Comparison of ENCODE assay signal across 12 mouse cellular contexts in genomic region chr11:22936446-22937125, GRCm38 (mm10). TPM values are rescaled to one million over a fixed set of nuclear protein-coding genes. Genes with fewer than 3 reads are reported as not detected.
DNase-seq lines count a peak whose midpoint lies in the region; TF ChIP-seq lines count a peak whose summit lies in the region.
"Had no signal": no experiment of that assay in that cellular context is flagged by ENCODE, and none has a peak within 500 bp of the region (broad histone marks: within the 10 kb centered on the region; RNA-seq: fewer than 3 reads in every experiment).

No protein-coding gene starts in this region.

- no peak for TF ChIP-seq CTCF in left cerebral cortex, adult 2 months (IDR thresholded peaks at IDR 0.05)

- WGBS in hindbrain, embryonic 10.5 days, result 61% methylated on average over 5 of the region's 5 CpGs
- 69% methylated on average over 5 of the region's 5 CpGs for WGBS in embryonic facial prominence, embryonic 10.5 days

- H3K4me1 ChIP-seq in hindbrain, embryonic 10.5 days (replicated peaks), result peaks cover 20% of the 10 kb centered on the region
- no peaks in the 10 kb centered on the region for H3K4me1 ChIP-seq in embryonic facial prominence, embryonic 10.5 days
- H3K4me1 ChIP-seq: limb, embryonic 13.5 days had no signal

- H3K36me3 ChIP-seq in hindbrain, embryonic 10.5 days, result no peaks in the 10 kb centered on the region
- no peaks in the 10 kb centered on the region for H3K36me3 ChIP-seq in embryonic facial prominence, embryonic 10.5 days (replicated peaks)
- H3K36me3 ChIP-seq: limb, embryonic 13.5 days had no signal

- H3K9me3 ChIP-seq in hindbrain, embryonic 10.5 days, result no peaks in the 10 kb centered on the region
- no peaks in the 10 kb centered on the region for H3K9me3 ChIP-seq in embryonic facial prominence, embryonic 10.5 days
- H3K9me3 ChIP-seq: limb, embryonic 13.5 days had no signal

- intact Hi-C loops in left cerebral cortex, adult 2 months (cut with DNase I), result loop anchor here (5.0 kb wide), 1 partner anchor 79 kb away; no protein-coding TSS in a partner anchor

- no peak overlapping the region for H3K27ac ChIP-seq in left cerebral cortex, adult 2 months
- no peak overlapping the region for H3K27ac ChIP-seq in hindbrain, embryonic 10.5 days
- no peak overlapping the region for H3K27ac ChIP-seq in embryonic facial prominence, embryonic 10.5 days (replicated peaks)
- H3K27ac ChIP-seq: limb, embryonic 13.5 days had no signal

- DNase-seq in right cerebral cortex, adult 18-20 months, result peak; percentile 60
- DNase-seq in right cerebral cortex, postnatal 4 days, result no peak
- peak; percentile 29 for DNase-seq in T-cell, adult 2 months (ENCODE audit: low spot score)
- peak; percentile 15 to 48 for DNase-seq in left cerebral cortex, adult 2 months (ENCODE audit: extremely low spot score in 1 of 2, low spot score in 2 of 2)
- DNase-seq in thymus, postnatal 14 days, result peak; percentile 59
- no peak for DNase-seq in adrenal gland, adult 18-20 months (ENCODE audit: low spot score in 2 of 2)
- no peak for DNase-seq in hindbrain, embryonic 10.5 days (ENCODE audit: low spot score)
- DNase-seq in embryonic facial prominence, embryonic 10.5 days (ENCODE audit: low spot score), result no peak
- DNase-seq: kidney, postnatal 25 days; midbrain, embryonic 14.5 days had no signal

- no peaks in the 10 kb centered on the region for H3K27me3 ChIP-seq in hindbrain, embryonic 10.5 days (ENCODE audit: insufficient read depth, poor library complexity, severe bottlenecking)
- H3K27me3 ChIP-seq in embryonic facial prominence, embryonic 10.5 days (replicated peaks; ENCODE audit: low read depth, poor library complexity, severe bottlenecking), result no peaks in the 10 kb centered on the region
- H3K27me3 ChIP-seq: limb, embryonic 13.5 days; Patski had no signal

- H3K4me3 ChIP-seq in left cerebral cortex, adult 2 months, result no peak overlapping the region
- H3K4me3 ChIP-seq in hindbrain, embryonic 10.5 days, result no peak overlapping the region
- H3K4me3 ChIP-seq in embryonic facial prominence, embryonic 10.5 days, result no peak overlapping the region
- H3K4me3 ChIP-seq: limb, embryonic 13.5 days had no signal

RNA-seq across cellular contexts. Expression of gene Zrsr1, which starts 35.2 kb away (rescaled TPM):
- total RNA-seq in left cerebral cortex, adult 2 months (2021), result 10 to 100 TPM; 70.0 to 75.6 TPM
- 10 to 100 TPM; 36.6 to 46.3 TPM for total RNA-seq in adrenal gland, adult 18-20 months (2021)
- 2.7 and 3.2 TPM in 2 replicates for polyA plus RNA-seq in hindbrain, embryonic 10.5 days (2016; fragmentation: Nextera tagmentation; extraction: Ambion mirVana)
- polyA plus RNA-seq in embryonic facial prominence, embryonic 10.5 days (2016; fragmentation: Nextera tagmentation; extraction: Ambion mirVana), result 2.4 TPM in 2 replicates

RNA-seq across cellular contexts. Expression of gene Gm28048, which starts 45.3 kb away (rescaled TPM):
- total RNA-seq in left cerebral cortex, adult 2 months (2021), result 10 to 100 TPM in 1 of 2 experiments, 1 to 10 TPM in 1; 9.5 to 14.7 TPM
- 10 to 100 TPM; 23.9 to 39.5 TPM for total RNA-seq in adrenal gland, adult 18-20 months (2021)
- polyA plus RNA-seq in hindbrain, embryonic 10.5 days (2016; fragmentation: Nextera tagmentation; extraction: Ambion mirVana), result 3.3 and 4.5 TPM in 2 replicates
- polyA plus RNA-seq in embryonic facial prominence, embryonic 10.5 days (2016; fragmentation: Nextera tagmentation; extraction: Ambion mirVana), result 4.3 and 4.6 TPM in 2 replicates

RNA-seq across cellular contexts. Expression of gene Commd1, which starts 45.6 kb away (rescaled TPM):
- total RNA-seq in left cerebral cortex, adult 2 months (2021), result 10 to 100 TPM; 36.7 to 47.7 TPM
- 100 to 1,000 TPM in 1 of 2 experiments, 10 to 100 TPM in 1; 93.8 to 103 TPM for total RNA-seq in adrenal gland, adult 18-20 months (2021)
- polyA plus RNA-seq in hindbrain, embryonic 10.5 days (2016; fragmentation: Nextera tagmentation; extraction: Ambion mirVana), result 374 and 405 TPM in 2 replicates
- 367 and 371 TPM in 2 replicates for polyA plus RNA-seq in embryonic facial prominence, embryonic 10.5 days (2016; fragmentation: Nextera tagmentation; extraction: Ambion mirVana)

RNA-seq across cellular contexts. Expression of gene Cct4, which starts 53.7 kb away (rescaled TPM):
- 100 to 1,000 TPM in 1 of 2 experiments, 10 to 100 TPM in 1; 97.1 to 104 TPM for total RNA-seq in left cerebral cortex, adult 2 months (2021)
- 100 to 1,000 TPM; 218 to 285 TPM for total RNA-seq in adrenal gland, adult 18-20 months (2021)
- polyA plus RNA-seq in hindbrain, embryonic 10.5 days (2016; fragmentation: Nextera tagmentation; extraction: Ambion mirVana), result 387 and 408 TPM in 2 replicates
- 422 and 440 TPM in 2 replicates for polyA plus RNA-seq in embryonic facial prominence, embryonic 10.5 days (2016; fragmentation: Nextera tagmentation; extraction: Ambion mirVana)

Comparison
In these comparisons a context has a peak if more than half of its experiments do, and no peak if none do; other contexts are left out.
1. DNase-seq: peak in right cerebral cortex, adult 18-20 months (single experiment), T-cell, adult 2 months (single experiment), left cerebral cortex, adult 2 months (2 of 2) and thymus, postnatal 14 days (single experiment); none in right cerebral cortex, postnatal 4 days (single experiment), adrenal gland, adult 18-20 months (0 of 2), hindbrain, embryonic 10.5 days (single experiment) and embryonic facial prominence, embryonic 10.5 days (single experiment).